ENCODE assay signal across 22 mouse cellular contexts in the genomic region with DNA sequence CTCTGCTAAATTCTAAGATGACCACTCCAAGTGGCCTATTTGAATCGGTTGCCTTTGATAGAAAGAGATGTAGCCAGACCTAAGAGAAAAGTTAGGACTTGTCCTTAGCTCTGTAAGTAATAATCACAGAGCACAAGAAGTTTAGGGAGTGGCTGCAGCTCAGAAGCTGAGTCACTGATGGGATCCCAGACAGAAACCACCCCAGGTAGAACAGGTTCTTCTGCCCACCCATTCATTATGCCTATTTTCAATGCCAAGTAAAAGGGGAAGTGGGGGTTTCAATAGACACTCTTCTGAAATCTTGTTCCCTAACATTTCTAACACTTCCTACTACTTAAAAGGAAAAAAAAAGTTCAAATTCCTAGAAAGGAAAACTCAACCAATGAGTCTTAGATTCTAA. TPM values are rescaled to one million over a fixed set of nuclear protein-coding genes. Genes with fewer than 3 reads are reported as not detected.
A peak's percentile ranks its signal among the peaks of the same experiment; 100 is the strongest.
DNase-seq lines count a peak whose midpoint lies in the region; ATAC-seq lines count a peak whose summit lies in the region.
"Had no signal": no experiment of that assay in that cellular context is flagged by ENCODE, and none has a peak within 500 bp of the region (broad histone marks: within the 10 kb centered on the region; RNA-seq: fewer than 3 reads in every experiment).

No protein-coding gene starts in this region.

- 0 out of 2 replicates have a peak overlapping the region, but pooled peaks have one; percentile 4 for H3K4me2 ChIP-seq in liver, embryonic 16.5 days (ENCODE audit: low read depth, low read length)
- no peak overlapping the region for H3K4me2 ChIP-seq in liver, embryonic 11.5 days
- no peak overlapping the region for H3K4me2 ChIP-seq in intestine, embryonic 16.5 days (ENCODE audit: low read depth, low read length)
- H3K4me2 ChIP-seq: hindbrain, embryonic 13.5 days; neural tube, embryonic 13.5 days had no signal

- no peaks in the 10 kb centered on the region for H3K27me3 ChIP-seq in liver, embryonic 16.5 days (ENCODE audit: control insufficient read depth, insufficient read depth, low read depth, low read length)
- H3K27me3 ChIP-seq in liver, embryonic 11.5 days (replicated peaks; ENCODE audit: control insufficient read depth, insufficient read depth, low read length) = no peaks in the 10 kb centered on the region
- no peaks in the 10 kb centered on the region for H3K27me3 ChIP-seq in intestine, embryonic 16.5 days (replicated peaks; ENCODE audit: control insufficient read depth, insufficient read depth, low read length)
- H3K27me3 ChIP-seq: hindbrain, embryonic 13.5 days; neural tube, embryonic 13.5 days had no signal

- H3K4me3 ChIP-seq in liver, embryonic 16.5 days (ENCODE audit: low read depth, low read length) = no peak overlapping the region
- H3K4me3 ChIP-seq in liver, embryonic 11.5 days (ENCODE audit: low read depth, low read length) = no peak overlapping the region
- H3K4me3 ChIP-seq in intestine, embryonic 16.5 days (ENCODE audit: low read length) = no peak overlapping the region
- H3K4me3 ChIP-seq: forebrain, embryonic 10.5 days; hindbrain, embryonic 13.5 days; neural tube, embryonic 13.5 days had no signal

- peak; percentile 59; the same call in 1 of the 2 replicates for ATAC-seq in liver, embryonic 16.5 days (ENCODE audit: low read depth)
- no peak for ATAC-seq in liver, embryonic 11.5 days (replicated peaks; ENCODE audit: low FRiP score)
- peak; percentile 56; the same call in 1 of the 2 replicates for ATAC-seq in common myeloid progenitor, adult 5-6 weeks (replicated peaks; ENCODE audit: low read depth, poor library complexity, severe bottlenecking)
- peak; percentile 54 for ATAC-seq in intestine, embryonic 16.5 days
- ATAC-seq: CD4-positive, CD25-positive, alpha-beta regulatory T cell, adult 4 months had no signal

- H3K4me1 ChIP-seq in liver, embryonic 16.5 days (ENCODE audit: control insufficient read depth, low read depth, low read length) = peaks cover 22% of the 10 kb centered on the region
- H3K4me1 ChIP-seq in liver, embryonic 11.5 days (replicated peaks; ENCODE audit: control insufficient read depth, insufficient read depth, low read length) = peaks cover 9% of the 10 kb centered on the region
- no peaks in the 10 kb centered on the region for H3K4me1 ChIP-seq in intestine, embryonic 16.5 days (ENCODE audit: control insufficient read depth, insufficient read depth, low read length)

- DNase-seq in liver, embryonic 11.5 days (ENCODE audit: low spot score) = no peak
- no peak for DNase-seq in c-Kit-positive CD71-positive TER-119-positive erythroid progenitor cells, embryonic 14.5 days (ENCODE audit: low spot score)
- no peak for DNase-seq in layer of hippocampus, postnatal 36 days
- DNase-seq in adrenal gland, adult (ENCODE audit: inconsistent age in 2 of 2, low spot score in 1 of 2) = no peak
- DNase-seq: adrenal gland, adult 8-10 months; cerebellum, adult 11 months; cerebellum, postnatal 25 days; gastrocnemius, postnatal 25 days; kidney, adult 11 months; kidney, postnatal 36 days; lung, postnatal 14 days had no signal

- H3K27ac ChIP-seq in liver, embryonic 16.5 days (ENCODE audit: low read length) = 0 out of 2 replicates have a peak overlapping the region, but pooled peaks have one; percentile 38
- no peak overlapping the region for H3K27ac ChIP-seq in liver, embryonic 11.5 days (ENCODE audit: low read depth, low read length)
- H3K27ac ChIP-seq in intestine, embryonic 16.5 days (ENCODE audit: low read length) = no peak overlapping the region
- H3K27ac ChIP-seq: forebrain, embryonic 10.5 days; hindbrain, embryonic 13.5 days; neural tube, embryonic 13.5 days had no signal

- H3K9ac ChIP-seq in liver, embryonic 16.5 days (ENCODE audit: low read depth, low read length) = no peak overlapping the region; the same call in 1 of the 2 replicates
- no peak overlapping the region for H3K9ac ChIP-seq in liver, embryonic 11.5 days (ENCODE audit: low read depth, low read length)
- no peak overlapping the region for H3K9ac ChIP-seq in intestine, embryonic 16.5 days (ENCODE audit: low read depth, low read length)
- H3K9ac ChIP-seq: hindbrain, embryonic 13.5 days; neural tube, embryonic 13.5 days had no signal

- no peaks in the 10 kb centered on the region for H3K9me3 ChIP-seq in liver, embryonic 16.5 days (replicated peaks; ENCODE audit: control insufficient read depth, low read length)
- no peaks in the 10 kb centered on the region for H3K9me3 ChIP-seq in liver, embryonic 11.5 days (ENCODE audit: control insufficient read depth, low read length)
- H3K9me3 ChIP-seq in intestine, embryonic 16.5 days (ENCODE audit: control insufficient read depth, low read length) = no peaks in the 10 kb centered on the region
- H3K9me3 ChIP-seq: forebrain, embryonic 10.5 days; hindbrain, embryonic 13.5 days; neural tube, embryonic 13.5 days had no signal

- H3K36me3 ChIP-seq in liver, embryonic 16.5 days (ENCODE audit: control insufficient read depth, insufficient read depth) = peaks cover 36% of the 10 kb centered on the region
- peaks cover 13% of the 10 kb centered on the region; the same call in 1 of the 2 replicates for H3K36me3 ChIP-seq in liver, embryonic 11.5 days (ENCODE audit: control insufficient read depth, insufficient read depth, low read length)
- no peaks in the 10 kb centered on the region for H3K36me3 ChIP-seq in intestine, embryonic 16.5 days (ENCODE audit: control insufficient read depth, insufficient read depth, low read length)

- WGBS in liver, embryonic 16.5 days (ENCODE audit: insufficient replicate concordance) = 80% methylated on average over 1 of the region's 1 CpGs
- 72% methylated on average over 1 of the region's 1 CpGs for WGBS in liver, embryonic 11.5 days
- 83% methylated on average over 1 of the region's 1 CpGs for WGBS in intestine, embryonic 16.5 days

RNA-seq across cellular contexts. Expression of gene Zdhhc5, which starts 9.7 kb away (rescaled TPM):
- polyA plus RNA-seq in liver, embryonic 16.5 days (2015; fragmentation: Nextera tagmentation; extraction: Ambion mirVana) = 17.7 and 18.9 TPM in 2 replicates
- polyA plus RNA-seq in liver, embryonic 11.5 days (2014; fragmentation: Nextera tagmentation; extraction: Ambion mirVana) = 26.5 and 28.8 TPM in 2 replicates
- total RNA-seq in common myeloid progenitor, adult 5-6 weeks (2017) = 28.9 and 37.0 TPM in 2 replicates
- 18.3 and 23.4 TPM in 2 replicates for polyA plus RNA-seq in intestine, embryonic 16.5 days (2015; fragmentation: Nextera tagmentation; extraction: Ambion mirVana)
- 10 to 100 TPM; 37.1 to 38.9 TPM for total RNA-seq in layer of hippocampus, postnatal 36 days (2021)

RNA-seq across cellular contexts. Expression of gene Clp1, which starts 21.9 kb away (rescaled TPM):
- 49.7 and 56.2 TPM in 2 replicates for polyA plus RNA-seq in liver, embryonic 16.5 days (2015; fragmentation: Nextera tagmentation; extraction: Ambion mirVana)
- polyA plus RNA-seq in liver, embryonic 11.5 days (2014; fragmentation: Nextera tagmentation; extraction: Ambion mirVana) = 59.3 and 63.4 TPM in 2 replicates
- 32.5 and 33.7 TPM in 2 replicates for total RNA-seq in common myeloid progenitor, adult 5-6 weeks (2017)
- 28.3 and 28.4 TPM in 2 replicates for polyA plus RNA-seq in intestine, embryonic 16.5 days (2015; fragmentation: Nextera tagmentation; extraction: Ambion mirVana)
- total RNA-seq in layer of hippocampus, postnatal 36 days (2021) = 1 to 10 TPM; 8.7 to 10.0 TPM

RNA-seq across cellular contexts. Expression of gene Tmx2, which starts 26.4 kb away (rescaled TPM):
- 69.7 and 76.5 TPM in 2 replicates for polyA plus RNA-seq in liver, embryonic 16.5 days (2015; fragmentation: Nextera tagmentation; extraction: Ambion mirVana)
- 115 and 125 TPM in 2 replicates for polyA plus RNA-seq in liver, embryonic 11.5 days (2014; fragmentation: Nextera tagmentation; extraction: Ambion mirVana)
- 44.1 and 55.1 TPM in 2 replicates for total RNA-seq in common myeloid progenitor, adult 5-6 weeks (2017)
- 151 and 163 TPM in 2 replicates for polyA plus RNA-seq in intestine, embryonic 16.5 days (2015; fragmentation: Nextera tagmentation; extraction: Ambion mirVana)
- 100 to 1,000 TPM; 225 to 252 TPM for total RNA-seq in layer of hippocampus, postnatal 36 days (2021)

RNA-seq across cellular contexts. Expression of gene Med19, which starts 27.1 kb away (rescaled TPM):
- polyA plus RNA-seq in liver, embryonic 16.5 days (2015; fragmentation: Nextera tagmentation; extraction: Ambion mirVana) = 17.1 TPM in 2 replicates
- 43.4 and 44.9 TPM in 2 replicates for polyA plus RNA-seq in liver, embryonic 11.5 days (2014; fragmentation: Nextera tagmentation; extraction: Ambion mirVana)
- total RNA-seq in common myeloid progenitor, adult 5-6 weeks (2017) = 33.2 and 39.2 TPM in 2 replicates
- 29.0 and 31.6 TPM in 2 replicates for polyA plus RNA-seq in intestine, embryonic 16.5 days (2015; fragmentation: Nextera tagmentation; extraction: Ambion mirVana)
- total RNA-seq in layer of hippocampus, postnatal 36 days (2021) = 10 to 100 TPM; 29.5 to 32.2 TPM

RNA-seq across cellular contexts. Expression of gene Gm28635, which starts 27.5 kb away (rescaled TPM):
- not detected in 2 replicates for polyA plus RNA-seq in liver, embryonic 16.5 days (2015; fragmentation: Nextera tagmentation; extraction: Ambion mirVana)
- polyA plus RNA-seq in liver, embryonic 11.5 days (2014; fragmentation: Nextera tagmentation; extraction: Ambion mirVana) = not detected in 2 replicates
- 6.6 TPM in 1 of 2 replicates, not detected in the other for total RNA-seq in common myeloid progenitor, adult 5-6 weeks (2017)
- not detected in 2 replicates for polyA plus RNA-seq in intestine, embryonic 16.5 days (2015; fragmentation: Nextera tagmentation; extraction: Ambion mirVana)
- 1 to 10 TPM; 3.8 to 3.9 TPM for total RNA-seq in layer of hippocampus, postnatal 36 days (2021)
- total RNA-seq: adrenal gland, adult 8-10 months; liver, adult 2 months had no signal
- polyA plus RNA-seq: CD4-positive, CD25-positive, alpha-beta regulatory T cell, adult 4 months; embryonic facial prominence, embryonic 11.5 days; forebrain, embryonic 10.5 days; heart, postnatal 0 days; hindbrain, embryonic 13.5 days; liver, adult 2 months; neural tube, embryonic 13.5 days; spleen, adult 2 months had no signal
